Mouse (Mus musculus) urinary bladder, postnatal 10 days (tissue): ENCODE results near the gene Acot7.

Experiments used
- DNase-seq: peaks from one replicate; pipeline ENCODE4 v3.0.0; 2022; ENCODE audit warnings: low spot score

Acot7 gene

GRCm38 (mm10) chr4:152151451-152151965 lies 26.4 kb upstream of the Acot7 start:
- no peak for DNase-seq

DNA sequence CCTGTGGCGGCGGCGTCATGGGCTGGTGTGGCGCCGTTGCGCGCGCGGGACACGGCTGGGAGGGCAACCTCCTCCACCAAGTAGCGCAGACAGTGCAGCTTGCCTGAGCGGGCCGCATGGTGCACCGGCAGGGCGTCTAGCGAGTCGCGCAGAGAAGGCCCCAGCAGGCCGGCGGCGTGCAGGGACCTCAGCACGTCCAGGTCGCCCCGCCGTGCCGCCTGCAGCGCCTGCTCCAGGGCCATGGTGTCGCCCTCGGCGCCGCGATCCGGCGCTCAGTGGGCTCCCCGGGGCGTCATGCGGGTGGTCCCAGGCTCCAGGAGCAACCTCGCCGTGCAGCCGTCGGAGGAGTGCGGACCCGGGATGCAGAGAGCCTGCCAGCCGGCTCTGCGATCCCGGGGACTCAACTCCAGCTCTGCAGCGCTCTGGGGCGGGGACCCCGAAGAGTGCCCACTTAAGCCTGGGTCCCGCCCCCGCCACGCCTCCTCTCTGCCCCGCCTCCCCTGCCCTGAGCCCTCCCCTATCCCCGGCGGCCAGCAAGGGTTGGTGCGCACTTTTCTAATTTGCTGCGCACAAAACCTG lies 25.9 kb upstream of the Acot7 start, which contains the start of gene Espn:
Gene Espn, minus strand, starts transcription at position 406 of the 579 bp plus-strand sequence.
- DNase-seq: no peak

GRCm38 (mm10) chr4:152153771-152154177 lies 24.2 kb upstream of the Acot7 start:
- DNase-seq: peak; percentile 59

- DNase-seq: no peak
Observed at GRCm38 (mm10) chr4:152155019-152155418, 22.9 kb upstream of the Acot7 start.

DNA sequence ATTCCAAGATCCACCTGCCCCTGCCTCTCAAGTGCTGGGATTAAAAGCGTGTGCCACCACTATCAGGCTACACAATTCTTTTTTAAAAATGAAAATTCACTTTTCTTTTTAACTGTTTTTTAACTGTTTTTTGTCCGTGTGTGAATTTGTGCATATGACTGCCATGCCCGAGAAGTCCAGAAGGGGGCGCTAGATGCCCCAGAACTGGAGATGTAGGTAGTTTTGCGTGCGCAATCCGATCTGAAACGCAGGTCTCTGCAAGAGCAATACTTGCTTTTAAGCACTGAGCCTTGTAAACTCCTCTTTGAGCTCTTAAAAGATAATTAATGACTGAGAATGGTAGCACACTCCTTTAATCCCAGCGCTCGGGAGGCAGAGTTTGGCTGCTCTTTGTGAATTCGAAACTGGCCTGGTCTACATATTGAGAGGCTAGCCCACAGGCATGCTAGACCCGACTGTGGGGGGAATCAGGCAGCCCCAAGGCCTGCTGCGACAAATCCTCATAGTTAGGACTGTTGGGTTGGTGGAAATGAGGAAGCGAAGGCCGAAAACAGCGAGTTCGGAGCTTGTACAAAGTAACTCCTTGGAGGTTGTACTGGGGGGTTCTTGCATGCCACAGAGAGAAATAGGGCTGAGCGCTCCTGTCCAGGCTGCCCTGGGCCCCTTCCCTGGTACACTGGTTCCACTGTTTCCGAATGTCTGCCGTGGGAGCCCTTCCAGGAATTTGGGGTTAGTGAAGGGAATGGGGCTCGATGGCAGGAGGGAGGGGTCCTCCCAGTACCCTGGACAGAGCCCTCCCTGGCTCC lies 20.0 kb upstream of the Acot7 start:
- DNase-seq: no peak

- no peak for DNase-seq
Observed at GRCm38 (mm10) chr4:152158585-152159284, 19.2 kb upstream of the Acot7 start, which contains the start of gene Hes2. Gene Hes2 (plus strand): TSS chr4:152158867.

DNA sequence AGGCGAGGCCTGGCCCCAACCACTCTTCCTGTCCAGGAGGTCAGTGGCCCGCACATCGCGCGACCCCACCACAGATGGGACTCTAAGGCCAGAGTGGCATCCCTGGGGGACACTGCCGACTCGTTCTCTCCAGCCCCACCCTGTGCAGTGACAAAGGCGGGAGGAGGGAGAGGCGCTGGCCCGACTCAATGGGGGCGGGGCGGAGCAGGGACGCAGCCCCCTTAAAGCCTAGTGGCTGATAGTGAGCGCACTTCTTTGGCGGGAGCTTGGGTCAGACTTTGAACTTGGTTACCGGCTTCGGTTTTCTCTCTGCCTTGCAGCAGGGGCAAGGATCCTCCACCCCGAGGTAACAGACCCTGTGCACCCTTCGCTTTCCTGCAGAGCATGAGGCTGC lies 18.7 kb upstream of the Acot7 start:
- no peak for DNase-seq

GRCm38 (mm10) chr4:152160748-152161147 lies 17.2 kb upstream of the Acot7 start:
- no peak for DNase-seq

GRCm38 (mm10) chr4:152161601-152162000 lies 16.3 kb upstream of the Acot7 start:
- DNase-seq: no peak

GRCm38 (mm10) chr4:152162748-152163147 lies 15.2 kb upstream of the Acot7 start:
- DNase-seq: no peak

DNA sequence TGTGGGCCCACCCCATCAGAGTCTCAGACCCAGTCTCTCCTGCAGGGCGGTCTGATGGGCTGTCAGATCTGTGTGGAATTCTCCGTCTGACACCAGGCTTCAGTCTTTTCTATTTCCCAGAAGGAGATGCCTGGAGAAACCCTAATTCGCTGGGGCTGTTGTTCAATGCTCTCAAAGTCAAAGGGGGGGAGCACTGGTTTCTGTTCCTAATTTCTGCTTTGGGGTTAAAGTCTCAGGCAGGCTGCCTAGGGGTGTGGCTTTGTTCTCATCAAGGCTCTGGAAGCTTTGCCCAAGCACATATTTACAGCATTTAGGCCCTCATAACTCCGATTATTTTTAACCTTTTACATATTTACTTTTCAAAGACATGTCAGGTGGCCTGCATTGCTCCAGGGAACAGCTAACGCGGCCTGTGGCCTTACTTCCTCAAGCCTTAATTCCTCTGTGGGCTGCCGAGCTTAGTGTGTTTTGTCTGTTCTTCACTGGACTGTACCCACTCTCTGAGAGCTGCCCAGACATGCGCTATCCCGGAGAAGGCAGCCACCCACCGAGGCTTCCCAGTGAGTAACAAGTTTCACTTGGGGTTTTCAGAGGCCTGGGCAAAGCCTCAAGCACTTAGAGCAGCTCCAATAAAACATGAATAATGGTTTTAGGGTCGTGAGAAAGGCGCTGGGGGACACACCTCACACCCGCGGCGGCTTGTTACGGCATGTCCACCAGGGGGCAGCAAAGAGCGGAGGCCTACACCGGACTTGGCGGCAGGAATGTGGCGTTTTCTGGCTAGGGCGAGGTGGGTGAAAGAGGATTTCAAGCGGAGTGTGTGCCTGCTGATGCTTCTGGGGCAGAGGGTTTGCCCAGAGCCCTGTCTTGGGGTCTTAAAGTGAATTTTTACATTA lies 12.7 kb upstream of the Acot7 start:
- peak; percentile 52 for DNase-seq

DNA sequence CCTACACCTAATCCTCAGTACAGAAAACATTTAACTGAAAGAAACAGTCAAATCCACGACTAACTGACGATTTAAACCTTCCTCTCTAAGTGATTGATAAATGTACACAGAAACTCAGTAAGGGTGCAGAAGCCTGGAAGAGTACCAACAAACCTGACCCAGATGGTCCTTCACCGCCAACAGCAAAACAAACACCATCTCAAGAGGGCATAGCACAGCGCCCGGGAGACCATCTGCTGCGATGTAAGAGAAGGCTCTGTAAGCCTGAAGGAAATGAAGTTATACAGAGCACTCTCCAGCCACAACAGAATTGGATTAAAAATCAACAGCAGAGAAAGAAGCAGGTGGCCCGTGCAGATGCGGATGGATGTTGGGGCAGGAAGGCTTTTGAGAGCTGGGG lies 9.9 kb upstream of the Acot7 start:
- no peak for DNase-seq

DNA sequence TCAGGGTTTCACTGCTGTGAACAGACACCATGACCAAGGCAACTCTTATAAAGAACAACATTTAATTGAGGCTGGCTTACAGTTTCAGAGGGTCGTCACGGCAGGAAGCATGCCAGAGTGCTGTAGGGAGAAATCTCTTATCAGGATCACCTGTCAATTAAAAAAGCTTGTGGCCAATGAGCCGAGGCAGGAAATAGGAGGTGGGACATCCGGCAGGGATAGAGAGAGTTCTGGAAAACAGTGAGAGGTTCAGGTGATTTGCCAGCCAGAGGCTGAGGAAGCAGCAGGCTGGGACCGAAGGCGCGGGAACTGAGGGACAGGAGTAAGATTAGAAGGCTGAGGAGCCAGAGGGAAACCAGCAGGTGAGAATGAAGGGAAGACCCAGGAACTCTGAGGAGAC lies 8.8 kb upstream of the Acot7 start:
- no peak for DNase-seq

DNA sequence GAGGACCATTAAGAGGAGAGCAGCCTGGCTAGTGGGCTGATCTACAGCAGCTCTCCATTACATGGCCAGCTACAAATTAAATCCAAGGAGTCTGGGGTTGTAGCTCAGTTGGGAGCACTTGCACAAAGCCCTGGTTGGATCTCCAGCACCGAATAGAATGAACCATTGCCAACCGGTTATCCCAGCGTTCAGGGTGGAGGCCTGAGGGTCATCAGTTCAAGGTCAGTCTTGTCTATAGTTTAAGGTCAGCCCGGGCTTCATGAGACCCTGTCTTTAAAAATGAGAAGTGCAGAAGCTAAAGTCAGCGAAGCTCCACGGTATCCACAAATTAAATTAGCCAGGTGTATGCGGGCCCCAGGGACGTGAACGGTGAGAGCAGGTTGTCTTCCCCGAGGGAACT lies 7.6 kb upstream of the Acot7 start:
- DNase-seq: no peak

DNA sequence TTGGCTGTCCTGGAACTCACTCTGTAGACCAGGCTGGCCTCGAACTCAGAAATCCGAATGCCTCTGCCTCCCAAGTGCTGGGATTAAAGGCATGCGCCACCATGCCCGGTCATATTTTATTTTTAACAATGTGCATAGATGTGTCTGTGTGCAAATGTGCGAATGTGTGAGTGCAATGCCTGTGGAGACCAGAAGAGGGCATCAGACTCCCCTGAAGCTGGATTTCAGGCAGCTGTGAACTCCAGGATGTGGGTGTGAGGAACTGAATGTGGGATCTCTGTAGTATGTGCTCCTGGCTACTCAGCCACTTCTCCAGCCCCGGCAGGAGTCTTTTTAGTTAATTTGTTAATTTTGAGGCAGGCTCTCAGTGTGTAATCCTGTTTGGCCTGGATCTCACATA lies 6.4 kb upstream of the Acot7 start:
- no peak for DNase-seq

GRCm38 (mm10) chr4:152173041-152173440 lies 4.9 kb upstream of the Acot7 start:
- no peak for DNase-seq

DNA sequence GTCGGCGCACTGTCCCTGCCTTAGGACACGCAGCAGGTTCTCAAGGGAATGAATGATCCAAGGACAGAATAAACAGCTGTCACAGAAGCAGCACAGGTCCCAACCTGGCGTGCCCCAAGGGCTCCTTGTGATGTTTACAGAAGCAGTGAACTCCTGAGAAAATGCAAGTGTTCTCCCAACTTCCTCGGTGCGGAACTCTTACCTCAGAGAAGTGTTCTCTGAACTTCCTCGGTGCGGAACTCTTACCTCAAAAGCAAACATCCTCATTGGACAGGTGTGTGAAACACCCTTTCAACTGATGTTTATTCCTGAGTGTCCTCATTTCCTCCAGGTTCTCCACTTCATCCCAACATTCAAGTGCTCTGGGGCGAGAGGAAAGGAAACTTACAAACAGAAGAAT lies 4.0 kb upstream of the Acot7 start:
- no peak for DNase-seq

DNA sequence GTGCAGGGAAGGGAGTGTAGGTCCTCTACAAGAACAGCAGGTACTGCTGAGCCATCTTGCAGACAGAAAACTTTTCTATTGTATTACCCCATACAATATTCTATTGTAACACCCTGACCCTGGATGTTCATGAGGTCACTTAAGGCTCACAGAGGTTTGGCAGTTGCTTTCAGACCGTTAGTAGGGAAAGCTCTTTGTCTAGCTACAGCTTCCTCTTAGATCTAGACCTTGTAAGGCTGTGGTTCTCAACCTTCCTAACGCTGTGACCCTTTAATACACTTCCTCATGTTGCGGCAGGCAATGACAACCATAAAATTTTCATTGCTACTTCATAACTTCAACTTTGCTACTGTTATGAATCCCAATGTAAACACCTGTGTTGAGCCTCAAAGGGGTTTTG lies 1.3 kb upstream of the Acot7 start:
- DNase-seq: no peak

DNA sequence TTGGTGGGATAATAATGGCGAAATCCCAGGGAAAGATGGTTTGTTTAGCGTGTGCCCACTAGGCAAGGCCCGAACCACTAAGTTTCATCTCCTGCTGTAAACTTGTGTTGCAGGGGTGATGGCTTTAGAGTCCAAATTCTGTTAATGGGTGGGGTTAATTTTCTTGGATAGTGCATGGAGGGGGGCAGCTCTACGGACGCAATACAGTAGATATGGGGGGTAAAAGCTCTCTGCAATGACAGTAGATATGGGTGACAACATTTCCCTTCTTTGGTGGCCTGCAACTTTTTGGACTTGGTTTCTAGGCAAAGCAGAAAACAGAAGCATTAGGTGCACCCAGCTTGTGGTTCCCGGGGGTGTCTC lies 779 bp upstream of the Acot7 start:
- DNase-seq: no peak

DNA sequence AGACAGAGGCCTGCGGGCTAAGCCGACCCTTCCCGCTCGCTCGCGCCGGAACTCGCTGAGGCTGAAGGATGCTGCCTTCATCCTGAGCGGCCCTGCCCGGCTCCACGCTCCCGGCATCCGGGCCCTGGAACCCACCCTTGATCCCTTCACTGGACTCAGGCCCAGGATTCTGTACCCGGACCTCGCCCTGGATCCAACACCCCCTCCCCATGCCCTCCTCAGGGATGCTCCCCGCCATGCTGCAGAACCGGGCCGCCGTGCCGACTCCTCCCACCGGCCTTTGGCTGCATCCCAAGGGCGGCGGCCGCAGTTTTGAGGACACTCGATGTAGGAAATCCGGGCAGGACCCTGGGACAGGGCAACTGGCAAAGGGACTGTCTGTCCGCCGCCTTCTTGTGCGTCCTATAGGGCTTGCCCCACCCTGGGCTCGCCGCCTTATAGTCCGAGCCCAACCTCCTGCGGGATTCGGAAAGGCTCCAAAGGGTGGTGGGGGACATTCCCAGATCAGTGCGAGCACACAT lies 470 bp downstream of the Acot7 start:
- no peak for DNase-seq

DNA sequence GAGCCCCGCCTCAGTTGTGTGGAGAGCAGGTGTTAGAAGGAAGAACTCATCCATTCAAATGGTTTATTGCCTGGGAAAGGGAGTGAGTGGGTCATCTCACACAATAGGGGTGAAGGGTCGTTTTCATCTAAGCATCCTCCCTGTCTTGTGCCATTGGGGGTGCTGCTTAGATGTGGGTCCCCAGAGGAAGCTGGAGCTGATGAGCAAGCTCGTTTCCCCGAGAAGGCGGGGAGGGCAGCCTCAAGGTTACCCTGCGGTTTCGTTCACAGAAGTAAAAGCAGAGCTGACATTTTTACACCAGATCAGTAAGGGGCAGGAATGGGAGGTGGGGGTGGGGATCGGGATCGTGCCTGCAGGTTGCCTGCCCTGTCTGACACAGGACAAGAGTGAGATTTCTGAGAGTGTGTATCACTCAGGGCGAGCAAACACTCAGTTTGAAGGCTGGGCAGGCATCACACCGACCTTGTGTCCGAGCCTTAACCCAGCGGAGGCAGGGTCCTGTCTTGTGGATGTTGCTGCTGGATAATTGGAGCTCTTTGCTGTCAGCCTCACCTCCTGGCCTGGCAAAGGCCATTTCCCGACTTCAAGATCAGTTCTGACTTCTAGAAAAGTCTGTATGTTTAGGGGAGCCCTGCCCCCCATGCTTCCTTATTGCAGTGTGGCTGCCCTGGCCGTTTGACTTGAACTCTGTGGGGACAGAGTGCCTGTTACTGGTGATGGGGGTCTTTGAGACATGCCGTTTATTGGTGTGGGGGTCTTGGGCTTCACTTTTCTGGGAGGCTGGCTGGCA lies 1.2 kb downstream of the Acot7 start:
- no peak for DNase-seq
